Mouse (Mus musculus) natural killer cell, adult 2 months (primary cell): ENCODE results near the gene Atp5d.
A peak's percentile ranks its signal among the peaks of the same experiment; 100 is the strongest.
"Not testable (repeated sequence)": the region's sequence is repeated elsewhere in the genome, so short reads cannot be mapped to it uniquely, and the experiment has no call there.

Source experiments
- DNase-seq, 2 experiments: peaks; one replicate each; pipeline ENCODE4 v3.0.0; 2022; ENCODE audit warnings: low spot score in 2 of 2

Atp5d gene

DNA sequence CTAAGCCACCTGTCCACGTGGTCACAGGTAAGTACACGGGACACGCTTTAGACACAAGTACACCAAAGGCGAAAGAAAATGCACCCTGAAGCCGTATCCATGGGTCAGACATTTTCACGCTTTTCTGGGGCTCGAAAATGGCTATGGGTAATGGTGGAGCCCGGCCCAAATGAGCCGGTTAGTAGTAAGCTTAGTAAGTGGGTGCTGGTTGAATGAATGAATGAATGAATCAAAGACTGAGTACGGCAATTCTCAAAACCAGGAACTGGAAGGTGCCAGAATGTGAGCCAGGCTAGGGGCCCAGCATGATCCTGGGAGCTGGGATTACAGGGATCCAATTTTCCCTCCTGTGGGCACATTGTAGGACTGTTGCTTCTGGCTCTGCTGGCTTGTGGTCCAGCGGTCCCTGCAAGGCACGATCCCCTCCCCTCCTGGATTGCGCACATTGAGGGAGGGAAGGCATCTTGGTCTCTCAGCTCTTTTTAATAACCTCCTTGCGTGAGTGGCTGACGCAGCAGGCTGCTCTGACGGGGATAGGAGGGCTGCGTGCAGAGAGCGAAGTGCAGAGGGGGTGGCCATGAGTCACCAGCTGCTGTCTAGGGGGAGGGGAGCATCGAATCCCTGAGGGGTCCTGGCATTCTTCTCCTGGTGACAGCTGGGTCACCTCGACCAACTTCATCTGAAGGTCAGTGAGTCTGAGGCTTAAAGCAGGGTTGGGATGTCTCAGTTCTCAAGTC lies 27.1 kb downstream of the Atp5d start, which contains the start of gene Cirbp:
Cirbp (plus strand) TSS at position 594 of the 737 bp plus-strand sequence.
- no peak for DNase-seq

- DNase-seq, result not testable (repeated sequence)
Observed at GRCm38 (mm10) chr10:80166136-80166535, 27.7 kb downstream of the Atp5d start.

DNA sequence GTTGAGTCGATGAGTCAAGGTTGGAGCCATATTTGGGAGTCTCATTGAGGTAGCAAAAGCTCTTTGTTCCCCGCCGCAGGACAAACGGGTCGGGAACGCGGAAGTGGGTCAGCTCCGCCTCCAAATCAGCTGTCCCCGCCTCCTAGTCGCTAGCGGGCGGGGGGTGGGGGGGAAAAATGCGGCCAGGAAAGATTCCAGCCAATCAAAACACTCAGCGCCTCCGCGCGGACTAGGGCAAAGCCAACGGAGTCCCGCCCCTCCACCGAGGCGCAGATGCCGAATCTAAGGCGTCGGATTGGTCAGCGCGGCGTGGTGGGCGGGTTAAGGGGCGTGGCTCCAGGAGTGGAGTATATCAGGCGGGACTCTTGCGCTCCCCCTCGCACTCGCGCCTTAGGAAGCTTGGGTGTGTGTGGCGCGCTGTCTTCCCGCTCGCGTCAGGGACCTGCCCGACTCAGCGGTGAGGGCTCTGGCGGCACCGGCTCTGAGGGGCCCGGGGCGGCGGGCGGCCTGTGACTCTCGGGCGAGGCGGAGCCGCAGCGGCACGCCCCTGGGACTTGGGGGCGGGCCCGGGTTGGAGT lies 29.1 kb downstream of the Atp5d start:
- DNase-seq, result peak; percentile 99

DNA sequence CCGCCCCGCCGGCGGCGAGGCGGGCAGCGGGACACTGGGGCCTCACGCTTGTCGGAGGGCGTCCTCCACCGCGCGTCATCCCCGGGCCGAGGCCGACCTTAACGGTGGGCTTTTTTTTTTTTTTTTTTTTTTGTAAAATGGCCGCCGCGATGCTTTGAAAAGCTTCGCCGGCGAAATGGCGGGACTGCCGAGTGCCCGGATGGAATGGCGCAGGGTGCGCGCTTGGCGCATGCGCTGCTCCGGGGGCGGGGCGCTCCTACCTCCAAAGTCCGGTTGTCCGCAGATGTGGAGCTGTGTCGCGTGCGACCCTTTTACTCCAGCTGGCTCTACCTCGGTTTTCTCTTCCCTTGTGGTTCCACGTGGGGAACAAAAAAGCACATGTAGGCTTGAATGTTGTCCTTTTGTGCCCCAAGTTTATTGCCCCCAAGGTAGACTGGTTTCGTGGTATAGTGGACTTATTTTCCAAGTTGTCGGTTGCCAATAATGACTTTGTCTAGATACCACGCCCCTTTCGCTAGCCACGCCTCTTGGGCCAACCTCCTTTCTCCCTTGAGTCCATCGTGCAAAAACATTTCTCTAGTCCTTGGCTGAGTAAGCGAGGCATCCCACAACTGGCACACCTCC lies 29.7 kb downstream of the Atp5d start:
- DNase-seq, result peak; percentile 90

GRCm38 (mm10) chr10:80169070-80169469 lies 30.6 kb downstream of the Atp5d start:
- DNase-seq, result no peak

- no peak for DNase-seq
Observed at GRCm38 (mm10) chr10:80169651-80170050, 31.2 kb downstream of the Atp5d start.

GRCm38 (mm10) chr10:80170052-80170451 lies 31.6 kb downstream of the Atp5d start:
- DNase-seq, result no peak

DNA sequence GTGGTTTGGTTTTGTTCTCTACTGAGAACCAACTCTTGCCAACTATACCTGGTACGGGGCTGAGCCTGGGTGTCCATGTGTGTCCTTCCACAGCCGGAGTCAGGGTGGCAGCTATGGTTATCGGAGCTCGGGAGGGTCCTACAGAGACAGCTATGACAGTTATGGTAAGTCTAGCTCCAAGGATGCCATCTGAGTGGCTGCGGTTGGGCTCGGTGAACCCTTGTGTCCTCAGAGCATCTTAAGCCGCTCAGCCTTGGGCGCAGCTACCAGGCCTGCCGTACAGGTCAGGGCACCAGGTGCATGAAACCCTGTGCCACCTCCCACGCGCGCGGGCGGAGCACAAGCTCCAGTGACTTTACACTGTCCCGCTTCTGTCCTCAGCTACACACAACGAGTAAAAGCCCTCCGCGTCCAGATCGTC lies 32.2 kb downstream of the Atp5d start:
- DNase-seq, result no peak

- DNase-seq, result no peak
Observed at GRCm38 (mm10) chr10:80171252-80171651, 32.8 kb downstream of the Atp5d start.

GRCm38 (mm10) chr10:80171760-80172526 lies 33.5 kb downstream of the Atp5d start:
- DNase-seq, result no peak

- peak; percentile 94 to 95 for DNase-seq
Observed at GRCm38 (mm10) chr10:80172527-80173292, 34.3 kb downstream of the Atp5d start, which contains the start of gene 1600002K03Rik. TSS of gene 1600002K03Rik (plus strand) at chr10:80172944.

DNA sequence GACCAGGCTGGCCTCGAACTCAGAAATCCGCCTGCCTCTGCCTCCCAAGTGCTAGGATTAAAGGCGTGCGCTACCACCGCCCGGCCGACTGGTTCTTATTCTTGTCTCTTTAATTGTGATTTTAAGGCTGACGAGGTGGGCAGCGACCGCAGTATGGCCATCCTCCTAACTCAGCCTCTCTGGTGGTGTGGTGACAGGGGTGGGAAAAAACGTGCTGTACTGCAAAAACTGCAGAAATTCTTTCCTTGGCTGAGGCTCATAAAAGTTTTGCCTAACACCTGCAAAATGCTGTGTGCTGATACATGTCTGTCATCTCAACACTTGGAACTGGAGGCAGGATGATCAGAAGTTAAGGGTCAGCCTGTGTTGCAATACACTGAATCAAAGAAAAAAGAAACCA lies 34.9 kb downstream of the Atp5d start:
- DNase-seq, result no peak

GRCm38 (mm10) chr10:80173955-80174640 lies 35.7 kb downstream of the Atp5d start:
- no peak for DNase-seq

GRCm38 (mm10) chr10:80174705-80175104 lies 36.3 kb downstream of the Atp5d start:
- peak in 1 of 2 experiments; percentile 50 for DNase-seq

DNA sequence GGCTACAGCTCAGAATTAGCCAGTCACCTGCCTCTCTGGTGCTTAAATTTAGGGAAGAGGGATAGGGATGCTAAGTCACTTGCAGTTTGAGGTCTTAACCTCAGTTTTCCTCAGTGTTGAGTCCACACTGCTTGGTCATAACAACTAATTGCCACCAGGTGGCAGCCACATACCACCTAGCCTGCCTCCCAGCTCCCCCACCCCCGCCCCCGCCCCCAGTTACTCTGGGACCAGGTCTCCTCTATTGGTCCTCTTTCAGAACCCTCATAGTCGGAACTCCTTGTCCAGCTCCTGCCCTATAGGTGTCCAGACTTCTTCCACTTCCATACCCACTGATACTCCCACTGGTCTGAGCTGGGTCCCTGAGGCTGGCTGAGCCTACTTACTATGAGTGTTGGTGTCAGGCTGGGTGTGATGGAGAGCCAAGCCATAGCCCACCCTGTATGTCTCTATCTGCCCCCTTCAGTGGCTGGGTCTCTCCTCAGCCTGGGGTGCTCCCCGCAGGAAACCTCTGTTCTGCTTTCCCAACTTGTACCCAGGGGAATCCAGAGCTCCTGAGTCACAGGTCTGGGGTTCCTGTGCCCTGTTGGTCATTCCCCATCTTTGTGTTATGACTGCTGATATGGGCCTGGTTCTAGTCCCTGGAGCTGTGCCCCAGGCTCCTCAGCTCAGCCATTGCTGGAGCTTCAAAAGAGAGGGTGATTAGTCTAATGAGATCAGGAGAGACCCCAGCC lies 37.3 kb downstream of the Atp5d start:
- DNase-seq, result no peak

DNA sequence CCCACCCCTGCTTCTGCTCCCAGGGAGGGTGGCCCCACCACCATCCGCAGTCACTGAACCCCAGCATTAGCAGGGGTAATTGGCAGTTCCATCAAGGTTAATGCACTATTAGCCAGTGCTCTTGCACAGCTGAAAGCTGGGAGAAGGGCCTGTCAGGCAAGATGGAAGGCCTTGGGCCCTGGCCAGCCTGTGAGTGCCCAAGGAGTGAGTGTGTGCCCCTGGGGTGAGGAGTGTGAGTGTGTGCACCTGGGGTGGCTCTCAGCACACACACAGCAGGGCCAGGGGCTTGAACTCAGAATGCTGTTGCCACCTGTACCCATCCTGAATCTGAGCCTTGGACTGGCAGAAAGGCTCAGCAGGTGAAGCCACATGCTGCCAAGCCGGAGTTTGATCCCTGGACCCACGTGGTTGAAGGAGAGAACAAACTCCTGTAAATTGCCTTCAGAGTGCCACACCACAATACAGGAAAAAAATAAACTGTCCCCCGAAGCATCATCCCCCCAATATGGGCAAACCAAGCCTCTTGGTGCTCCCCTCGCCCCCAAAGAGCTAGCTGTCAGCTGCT lies 37.9 kb downstream of the Atp5d start:
- DNase-seq, result no peak

DNA sequence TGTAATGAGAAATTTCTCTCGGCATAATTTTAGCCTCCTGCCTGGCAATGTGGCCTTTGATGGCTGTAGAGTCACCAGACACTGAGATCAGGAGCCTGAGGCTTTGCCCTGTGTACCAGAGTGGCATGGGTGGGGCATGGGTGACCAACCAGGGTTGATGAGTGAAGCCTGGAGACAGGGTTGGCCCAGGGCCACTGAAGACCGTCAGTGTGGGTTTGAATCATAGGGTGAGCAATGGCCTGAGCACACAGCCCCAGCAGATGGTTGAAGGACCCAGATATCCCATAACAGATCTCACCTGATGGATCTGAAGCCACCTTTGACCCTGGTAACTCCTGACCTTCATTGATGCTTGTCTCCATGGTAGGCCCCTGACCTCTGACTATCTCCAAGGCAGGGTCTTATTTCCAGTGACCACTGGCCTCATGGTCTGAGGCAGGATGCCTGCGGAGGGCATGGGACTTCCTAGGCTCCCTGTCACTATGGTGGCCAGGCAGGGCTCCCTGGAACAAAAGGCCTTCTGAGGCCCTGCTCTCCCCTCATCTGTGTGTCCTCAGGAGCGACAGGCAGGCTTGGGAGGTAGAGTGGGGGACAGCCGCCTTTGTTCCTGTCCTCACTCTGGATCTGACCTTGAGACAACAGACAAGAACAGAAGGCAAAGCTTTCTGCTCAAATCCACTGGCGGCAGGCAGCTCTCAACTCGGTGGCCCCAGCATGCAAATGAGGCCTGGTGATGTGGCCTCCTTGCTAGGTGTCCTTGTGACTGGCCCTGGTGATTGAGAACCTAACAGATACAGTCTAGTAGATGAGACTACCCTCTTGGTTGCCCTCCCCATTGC lies 39.2 kb downstream of the Atp5d start:
- DNase-seq, result no peak
